Mouse (Mus musculus): ENCODE measurements around the gene Pycard. TPM values are rescaled to one million over a fixed set of nuclear protein-coding genes. Genes with fewer than 3 reads are reported as not detected.
A peak's percentile ranks its signal among the peaks of the same experiment; 100 is the strongest.
"Not testable (repeated sequence)": the region's sequence is repeated elsewhere in the genome, so short reads cannot be mapped to it uniquely, and the experiment has no call there.

Gene Pycard
- total RNA-seq (2015) (142 and 147 TPM in 2 replicates), total RNA-seq (2017) (20.8 and 26.9 TPM in 2 replicates)

GRCm38 (mm10) chr7:127993341-127993977 is at the start of gene Pycard:
Gene Pycard (minus strand): TSS chr7:127993867.
- peak; percentile 59 for ATAC-seq (replicated peaks; ENCODE audit: poor library complexity)

- peak; percentile 84 for ATAC-seq (replicated peaks; ENCODE audit: poor library complexity)
Observed at GRCm38 (mm10) chr7:128042161-128042820, 48.6 kb upstream of the Pycard start.

GRCm38 (mm10) chr7:128033616-128034015 is 39.9 kb upstream of the Pycard start:
- no peak for ATAC-seq (replicated peaks; ENCODE audit: poor library complexity)

- ATAC-seq (replicated peaks; ENCODE audit: poor library complexity) = no peak
Observed at GRCm38 (mm10) chr7:128032989-128033293, 39.3 kb upstream of the Pycard start.

- no peak for ATAC-seq (replicated peaks; ENCODE audit: poor library complexity)
Observed at GRCm38 (mm10) chr7:128032290-128032988, 38.8 kb upstream of the Pycard start.

GRCm38 (mm10) chr7:128031403-128031976 is 37.8 kb upstream of the Pycard start:
- ATAC-seq (replicated peaks; ENCODE audit: poor library complexity) = peak; percentile 91

GRCm38 (mm10) chr7:128025381-128025780 is 31.7 kb upstream of the Pycard start:
- ATAC-seq (replicated peaks; ENCODE audit: poor library complexity) = peak; percentile 73

GRCm38 (mm10) chr7:128024932-128025331 is 31.3 kb upstream of the Pycard start:
- ATAC-seq (replicated peaks; ENCODE audit: poor library complexity) = no peak

- ATAC-seq (replicated peaks; ENCODE audit: poor library complexity) = no peak
Observed at GRCm38 (mm10) chr7:128024364-128024763, 30.7 kb upstream of the Pycard start.

- ATAC-seq (replicated peaks; ENCODE audit: poor library complexity) = no peak
Observed at GRCm38 (mm10) chr7:128023565-128023964, 29.9 kb upstream of the Pycard start.

GRCm38 (mm10) chr7:128022974-128023373 is 29.3 kb upstream of the Pycard start:
- ATAC-seq (replicated peaks; ENCODE audit: poor library complexity) = no peak

- ATAC-seq (replicated peaks; ENCODE audit: poor library complexity) = peak; percentile 66
Observed at GRCm38 (mm10) chr7:128019187-128019586, 25.5 kb upstream of the Pycard start.

GRCm38 (mm10) chr7:128018275-128018674 is 24.6 kb upstream of the Pycard start:
- ATAC-seq (replicated peaks; ENCODE audit: poor library complexity) = peak; percentile 50

GRCm38 (mm10) chr7:128016650-128017049 is 23.0 kb upstream of the Pycard start:
- no peak for ATAC-seq (replicated peaks; ENCODE audit: poor library complexity)

GRCm38 (mm10) chr7:128016134-128016533 is 22.5 kb upstream of the Pycard start:
- ATAC-seq (replicated peaks; ENCODE audit: poor library complexity) = not testable (repeated sequence)

GRCm38 (mm10) chr7:128013116-128013515 is 19.4 kb upstream of the Pycard start:
- no peak for ATAC-seq (replicated peaks; ENCODE audit: poor library complexity)

- ATAC-seq (replicated peaks; ENCODE audit: poor library complexity) = no peak
Observed at GRCm38 (mm10) chr7:128012136-128012780, 18.6 kb upstream of the Pycard start.

GRCm38 (mm10) chr7:128009715-128010340 is 16.2 kb upstream of the Pycard start:
- no peak for ATAC-seq (replicated peaks; ENCODE audit: poor library complexity)

GRCm38 (mm10) chr7:128006193-128006592 is 12.5 kb upstream of the Pycard start:
- ATAC-seq (replicated peaks; ENCODE audit: poor library complexity) = no peak

GRCm38 (mm10) chr7:128004487-128005362 is 11.1 kb upstream of the Pycard start:
- ATAC-seq (replicated peaks; ENCODE audit: poor library complexity) = no peak; the same call in 1 of the 2 replicates
